Mouse (Mus musculus): ENCODE data around the gene Fndc4.

Fndc4 gene

GRCm38 (mm10) chr5:31255971-31256370 lies 39.9 kb downstream of the Fndc4 start:
- no peak for DNase-seq

GRCm38 (mm10) chr5:31255381-31255780 lies 40.5 kb downstream of the Fndc4 start:
- DNase-seq, result no peak

GRCm38 (mm10) chr5:31254901-31255300 lies 41.0 kb downstream of the Fndc4 start:
- no peak for DNase-seq

GRCm38 (mm10) chr5:31254452-31254851 lies 41.4 kb downstream of the Fndc4 start:
- DNase-seq, result no peak

GRCm38 (mm10) chr5:31253806-31254205 lies 42.1 kb downstream of the Fndc4 start:
- no peak for DNase-seq

GRCm38 (mm10) chr5:31252795-31253545 lies 42.9 kb downstream of the Fndc4 start:
- no peak for DNase-seq

- no peak for DNase-seq
These were observed 43.7 kb downstream of the Fndc4 start for GRCm38 (mm10) chr5:31252151-31252550.

GRCm38 (mm10) chr5:31251541-31252101 lies 44.3 kb downstream of the Fndc4 start, which contains the start of gene Krtcap3:
Krtcap3 (plus strand) TSS chr5:31251691.
- DNase-seq, result no peak

- no peak for DNase-seq
These were observed 45.2 kb downstream of the Fndc4 start for GRCm38 (mm10) chr5:31250716-31251115.

All from layer of hippocampus, adult 9-11 months (tissue).